Mouse (Mus musculus) liver, postnatal 0 days (tissue): ENCODE data around the gene Arhgef19. TPM values are rescaled to one million over a fixed set of nuclear protein-coding genes. Genes with fewer than 3 reads are reported as not detected.

Source experiments
- ATAC-seq: fragments of 200-750 bp; cut with Nextera tagmentation; 2 replicates; pipeline ENCODE4 v1.8.0; 2017; ENCODE audit warnings: mild to moderate bottlenecking, moderate library complexity
- DNase-seq: peaks from one replicate; pipeline ENCODE4 v3.0.0-alpha.2; 2016
- H3K27ac ChIP-seq: fragments of 300-500 bp; sonication (generic); 2 replicates; pipeline ENCODE4 v1.5.1; 2014; ENCODE audit warnings: antibody characterized with exemption, moderate library complexity, mild to moderate bottlenecking, low read depth
- H3K27me3 ChIP-seq: fragments of 300-500 bp; sonication (generic); 2 replicates; pipeline ENCODE4 v1.6.1; 2014; ENCODE audit warnings: low read length, control low read depth, mixed read lengths; ENCODE audit not compliant: insufficient read depth
- H3K36me3 ChIP-seq: fragments of 300-500 bp; sonication (generic); replicated peaks from 2 replicates; pipeline ENCODE4 v1.6.1; 2014; ENCODE audit warnings: mild to moderate bottlenecking, control low read depth, low read length, moderate library complexity, mixed read lengths; ENCODE audit not compliant: insufficient read depth
- H3K4me1 ChIP-seq: fragments of 300-500 bp; sonication (generic); 2 replicates; pipeline ENCODE4 v1.6.1; 2014; ENCODE audit warnings: antibody characterized with exemption, mild to moderate bottlenecking, control low read depth; ENCODE audit not compliant: insufficient read depth
- H3K4me2 ChIP-seq: fragments of 300-500 bp; sonication (generic); 2 replicates; pipeline ENCODE4 v1.6.1; 2014; ENCODE audit warnings: low read depth, mild to moderate bottlenecking, low read length, moderate library complexity, mixed read lengths
- H3K4me3 ChIP-seq: fragments of 300-500 bp; sonication (generic); 2 replicates; pipeline ENCODE4 v1.5.1; 2014; ENCODE audit warnings: low read depth, low read length
- H3K9ac ChIP-seq: fragments of 300-500 bp; sonication (generic); replicated peaks from 2 replicates; pipeline ENCODE4 v1.6.1; 2014; ENCODE audit warnings: mild to moderate bottlenecking, moderate library complexity
- H3K9me3 ChIP-seq: fragments of 300-500 bp; sonication (generic); 2 replicates; pipeline ENCODE4 v1.6.1; 2016; ENCODE audit warnings: mild to moderate bottlenecking, control low read depth, low read length, mixed read lengths
- CTCF ChIP-seq: sonication (generic); IDR thresholded peaks from 2 replicates; pipeline ENCODE4 v1.5.1; 2016; ENCODE audit warnings: antibody characterized with exemption, low read depth
- EP300 ChIP-seq: IDR thresholded peaks from 2 replicates; pipeline ENCODE4 v1.6.1; 2016; ENCODE audit warnings: antibody characterized with exemption, low read depth, mild to moderate bottlenecking
- WGBS: fragments of 180-500 bp; shearing (Covaris S2); extraction: QIAGEN DNeasy Blood & Tissue Kit; methylation state at CpG from one replicate; pipeline ENCODE4 v1.1.7; 2014; ENCODE audit not compliant: insufficient replicate concordance; 5-methylcytosine and 5-hydroxymethylcytosine counted together
- polyA plus RNA-seq: library from polyadenylated mRNA; unstranded; fragments of >200 nt; fragmentation: Nextera tagmentation; extraction: Ambion mirVana; gene quantifications from 2 replicates; pipeline ENCODE4 v1.2.1, GENCODE M21; 2015

Arhgef19 gene
- polyA plus RNA-seq, 1 experiment from 2014 or later = 3.0 TPM

- no peak overlapping the region for H3K27ac ChIP-seq
- H3K36me3 ChIP-seq = peaks cover 4% of the 10 kb centered on the region; the same call in 1 of the 2 replicates
- no peak overlapping the region for H3K4me3 ChIP-seq
- TF ChIP-seq EP300 (no peak), CTCF (no peak)
- 59% methylated on average over 8 of the region's 8 CpGs for WGBS
- H3K4me1 ChIP-seq = peaks cover 29% of the 10 kb centered on the region
- DNase-seq = no peak
- no peak overlapping the region for H3K9ac ChIP-seq
- no peak overlapping the region for H3K4me2 ChIP-seq
- no peaks in the 10 kb centered on the region for H3K9me3 ChIP-seq
- H3K27me3 ChIP-seq = peaks cover 12% of the 10 kb centered on the region
- ATAC-seq = no peak
Observed at GRCm38 (mm10) chr4:141306057-141306456, 66.8 kb downstream of the Arhgef19 start.

Other genes with a start within 250 kb of the Arhgef19 start
- 14.1 and 14.6 TPM in 2 replicates for gene Mfap2, start 229.1 kb upstream of the Arhgef19 start, polyA plus RNA-seq
- gene Crocc, start 178.9 kb upstream of the Arhgef19 start, polyA plus RNA-seq = 0.32 and 0.47 TPM in 2 replicates
- 47.1 and 53.0 TPM in 2 replicates for gene Necap2, start 161.1 kb upstream of the Arhgef19 start, polyA plus RNA-seq
- gene Spata21, start 151.2 kb upstream of the Arhgef19 start, polyA plus RNA-seq = not detected in 2 replicates
- 16.8 and 17.7 TPM in 2 replicates for gene Szrd1, start 99.7 kb upstream of the Arhgef19 start, polyA plus RNA-seq
- 11.2 and 11.7 TPM in 2 replicates for gene Fbxo42, start 91.6 kb upstream of the Arhgef19 start, polyA plus RNA-seq
- gene Rsg1, start 25.5 kb upstream of the Arhgef19 start, polyA plus RNA-seq = 0.43 and 0.79 TPM in 2 replicates
- 1.5 and 2.4 TPM in 2 replicates for gene Epha2, start 61.7 kb downstream of the Arhgef19 start, polyA plus RNA-seq
- 0.53 and 0.96 TPM in 2 replicates for gene Fam131c, start 128.7 kb downstream of the Arhgef19 start, polyA plus RNA-seq
- not detected in 2 replicates for gene Clcnka, start 159.2 kb downstream of the Arhgef19 start, polyA plus RNA-seq
- not detected in 2 replicates for gene Clcnkb, start 176.5 kb downstream of the Arhgef19 start, polyA plus RNA-seq
- 0.04 and 0.49 TPM in 2 replicates for gene Hspb7, start 181.3 kb downstream of the Arhgef19 start, polyA plus RNA-seq
- not detected in 2 replicates for gene Srarp, start 196.6 kb downstream of the Arhgef19 start, polyA plus RNA-seq
- gene Zbtb17, start 205.2 kb downstream of the Arhgef19 start, polyA plus RNA-seq = 4.6 and 5.5 TPM in 2 replicates